Mouse (Mus musculus): Measurements from ENCODE around the gene Pcdh19. TPM values are rescaled to one million over a fixed set of nuclear protein-coding genes. Genes with fewer than 3 reads are reported as not detected.

The Pcdh19 gene
- total RNA-seq, 2 experiments from 2014 or later, result 68.2 to 71.4 TPM

GRCm38 (mm10) chrX:133660111-133660510 lies 28.7 kb downstream of the Pcdh19 start:
- no peak for DNase-seq (ENCODE audit: extremely low spot score in 1 of 2, low spot score in 1 of 2)

- DNase-seq (ENCODE audit: extremely low spot score in 1 of 2, low spot score in 1 of 2), result no peak
Measured at GRCm38 (mm10) chrX:133657308-133658302, 31.2 kb downstream of the Pcdh19 start.

- no peak for DNase-seq (ENCODE audit: extremely low spot score in 1 of 2, low spot score in 1 of 2)
Measured at GRCm38 (mm10) chrX:133655876-133656538, 32.8 kb downstream of the Pcdh19 start.

GRCm38 (mm10) chrX:133655196-133655595 lies 33.6 kb downstream of the Pcdh19 start:
- DNase-seq (ENCODE audit: extremely low spot score in 1 of 2, low spot score in 1 of 2), result no peak

- no peak for DNase-seq (ENCODE audit: extremely low spot score in 1 of 2, low spot score in 1 of 2)
Measured at GRCm38 (mm10) chrX:133653071-133653470, 35.7 kb downstream of the Pcdh19 start.

- DNase-seq (ENCODE audit: extremely low spot score in 1 of 2, low spot score in 1 of 2), result no peak
Measured at GRCm38 (mm10) chrX:133650379-133650778, 38.4 kb downstream of the Pcdh19 start.

- DNase-seq (ENCODE audit: extremely low spot score in 1 of 2, low spot score in 1 of 2), result no peak
Measured at GRCm38 (mm10) chrX:133647809-133648208, 41.0 kb downstream of the Pcdh19 start.

- no peak for DNase-seq (ENCODE audit: extremely low spot score in 1 of 2, low spot score in 1 of 2)
Measured at GRCm38 (mm10) chrX:133639445-133639844, 49.3 kb downstream of the Pcdh19 start.

GRCm38 (mm10) chrX:133629538-133629937 lies 59.2 kb downstream of the Pcdh19 start:
- DNase-seq (ENCODE audit: extremely low spot score in 1 of 2, low spot score in 1 of 2), result no peak

- no peak for DNase-seq (ENCODE audit: extremely low spot score in 1 of 2, low spot score in 1 of 2)
Measured at GRCm38 (mm10) chrX:133618222-133618621, 70.6 kb downstream of the Pcdh19 start.

- no peak for DNase-seq (ENCODE audit: extremely low spot score in 1 of 2, low spot score in 1 of 2)
Measured at GRCm38 (mm10) chrX:133605828-133606227, 83.0 kb downstream of the Pcdh19 start.

- DNase-seq (ENCODE audit: extremely low spot score in 1 of 2, low spot score in 1 of 2), result no peak
Measured at GRCm38 (mm10) chrX:133604272-133604671, 84.5 kb downstream of the Pcdh19 start.

GRCm38 (mm10) chrX:133602068-133602467 lies 86.7 kb downstream of the Pcdh19 start:
- DNase-seq (ENCODE audit: extremely low spot score in 1 of 2, low spot score in 1 of 2), result no peak

- DNase-seq (ENCODE audit: extremely low spot score in 1 of 2, low spot score in 1 of 2), result no peak
Measured at GRCm38 (mm10) chrX:133601658-133602057, 87.1 kb downstream of the Pcdh19 start.

- no peak for DNase-seq (ENCODE audit: extremely low spot score in 1 of 2, low spot score in 1 of 2)
Measured at GRCm38 (mm10) chrX:133601195-133601594, 87.6 kb downstream of the Pcdh19 start.

GRCm38 (mm10) chrX:133575601-133576382 lies 113.0 kb downstream of the Pcdh19 start:
- DNase-seq (ENCODE audit: extremely low spot score in 1 of 2, low spot score in 1 of 2), result no peak

- DNase-seq (ENCODE audit: extremely low spot score in 1 of 2, low spot score in 1 of 2), result no peak
Measured at GRCm38 (mm10) chrX:133565355-133565754, 123.4 kb downstream of the Pcdh19 start.
